Mouse (Mus musculus) cerebellum, adult 8-10 months (tissue): ENCODE data around the gene Pld3.

Experiments used
- DNase-seq: peaks from one replicate; pipeline ENCODE4 v3.0.0; 2022

The Pld3 gene

GRCm38 (mm10) chr7:27552931-27553513 lies at the start of gene Pld3, which contains the start of gene 2310022A10Rik:
Gene Pld3 (minus strand): TSS chr7:27553218.
Gene 2310022A10Rik (plus strand): TSS chr7:27553233.
- peak; percentile 95 for DNase-seq

GRCm38 (mm10) chr7:27602161-27602560 lies 49.1 kb upstream of the Pld3 start:
- DNase-seq, result peak; percentile 42

GRCm38 (mm10) chr7:27601628-27602027 lies 48.6 kb upstream of the Pld3 start:
- DNase-seq, result no peak

- DNase-seq, result no peak
Observed at GRCm38 (mm10) chr7:27598053-27598452, 45.0 kb upstream of the Pld3 start.

GRCm38 (mm10) chr7:27596586-27597503 lies 43.8 kb upstream of the Pld3 start:
- DNase-seq, result no peak

GRCm38 (mm10) chr7:27592934-27593645 lies 40.1 kb upstream of the Pld3 start:
- DNase-seq, result no peak

- no peak for DNase-seq
Observed at GRCm38 (mm10) chr7:27592217-27592929, 39.4 kb upstream of the Pld3 start.

GRCm38 (mm10) chr7:27591266-27592216 lies 38.5 kb upstream of the Pld3 start, which contains the start of gene Akt2:
Gene Akt2 (plus strand): TSS chr7:27591552.
- DNase-seq, result peak; percentile 97

- DNase-seq, result peak; percentile 28
Observed at GRCm38 (mm10) chr7:27590566-27591213, 37.7 kb upstream of the Pld3 start.

GRCm38 (mm10) chr7:27590088-27590487 lies 37.1 kb upstream of the Pld3 start:
- DNase-seq, result no peak

- DNase-seq, result no peak
Observed at GRCm38 (mm10) chr7:27587741-27588140, 34.7 kb upstream of the Pld3 start.

GRCm38 (mm10) chr7:27586861-27587260 lies 33.8 kb upstream of the Pld3 start:
- no peak for DNase-seq

GRCm38 (mm10) chr7:27580380-27581174 lies 27.6 kb upstream of the Pld3 start:
- no peak for DNase-seq

- no peak for DNase-seq
Observed at GRCm38 (mm10) chr7:27578465-27578864, 25.4 kb upstream of the Pld3 start.

- no peak for DNase-seq
Observed at GRCm38 (mm10) chr7:27577589-27577988, 24.6 kb upstream of the Pld3 start.

- peak; percentile 58 for DNase-seq
Observed at GRCm38 (mm10) chr7:27576914-27577313, 23.9 kb upstream of the Pld3 start.

- no peak for DNase-seq
Observed at GRCm38 (mm10) chr7:27574124-27574880, 21.3 kb upstream of the Pld3 start.

- DNase-seq, result no peak
Observed at GRCm38 (mm10) chr7:27572133-27572532, 19.1 kb upstream of the Pld3 start.

GRCm38 (mm10) chr7:27569580-27570224 lies 16.7 kb upstream of the Pld3 start:
- no peak for DNase-seq
